Mouse (Mus musculus): ENCODE data around the gene Xkr7. TPM values are rescaled to one million over a fixed set of nuclear protein-coding genes. Genes with fewer than 3 reads are reported as not detected.

Gene Xkr7
- polyA plus RNA-seq, 1 experiment from 2014 or later = 1.5 TPM

- no peaks in the 10 kb centered on the region for H3K27me3 ChIP-seq
- no peaks in the 10 kb centered on the region for H3K4me1 ChIP-seq (replicated peaks)
- H3K4me2 ChIP-seq = no peak overlapping the region
- H3K9me3 ChIP-seq = no peaks in the 10 kb centered on the region
- no peak overlapping the region for H3K27ac ChIP-seq (replicated peaks)
- H3K36me3 ChIP-seq = no peaks in the 10 kb centered on the region
- no peak overlapping the region for H3K4me3 ChIP-seq
- ATAC-seq (ENCODE audit: low read depth) = no peak
- WGBS = 88% methylated on average over 4 of the region's 4 CpGs
- no peak overlapping the region for H3K9ac ChIP-seq
Measured at GRCm38 (mm10) chr2:153083824-153084223, 52.2 kb downstream of the Xkr7 start.

GRCm38 (mm10) chr2:153084261-153084976 is 52.8 kb downstream of the Xkr7 start:
- H3K36me3 ChIP-seq = no peaks in the 10 kb centered on the region
- H3K9ac ChIP-seq = no peak overlapping the region
- H3K4me2 ChIP-seq = no peak overlapping the region
- H3K4me1 ChIP-seq (replicated peaks) = no peaks in the 10 kb centered on the region
- H3K27ac ChIP-seq (replicated peaks) = no peak overlapping the region
- no peak for ATAC-seq (ENCODE audit: low read depth)
- no peaks in the 10 kb centered on the region for H3K27me3 ChIP-seq
- WGBS = 67% methylated on average over 7 of the region's 7 CpGs
- H3K4me3 ChIP-seq = no peak overlapping the region
- H3K9me3 ChIP-seq = no peaks in the 10 kb centered on the region

- WGBS = 92% methylated on average over 6 of the region's 6 CpGs
- Histone ChIP-seq H3K4me1 (replicated peaks) (no peaks in the 10 kb centered on the region), H3K4me3 (no peak overlapping the region), H3K4me2 (no peak overlapping the region), H3K36me3 (no peaks in the 10 kb centered on the region), H3K27ac (replicated peaks) (no peak overlapping the region), H3K9ac (no peak overlapping the region), H3K27me3 (no peaks in the 10 kb centered on the region), H3K9me3 (no peaks in the 10 kb centered on the region)
- ATAC-seq (ENCODE audit: low read depth) = no peak
Measured at GRCm38 (mm10) chr2:153085556-153085955, 53.9 kb downstream of the Xkr7 start.

GRCm38 (mm10) chr2:153086166-153086565 is 54.5 kb downstream of the Xkr7 start:
- whole genome bisulfite sequencing = 90% methylated on average over 4 of the region's 4 CpGs
- no peaks in the 10 kb centered on the region for H3K36me3 ChIP-seq
- no peak overlapping the region for H3K4me3 ChIP-seq
- H3K9ac ChIP-seq = no peak overlapping the region
- no peak overlapping the region for H3K4me2 ChIP-seq
- no peaks in the 10 kb centered on the region for H3K9me3 ChIP-seq
- H3K27me3 ChIP-seq = no peaks in the 10 kb centered on the region
- ATAC-seq (ENCODE audit: low read depth) = no peak
- no peak overlapping the region for H3K27ac ChIP-seq (replicated peaks)
- H3K4me1 ChIP-seq (replicated peaks) = no peaks in the 10 kb centered on the region

- no peaks in the 10 kb centered on the region for H3K9me3 ChIP-seq
- no peaks in the 10 kb centered on the region for H3K4me1 ChIP-seq (replicated peaks)
- H3K27me3 ChIP-seq = no peaks in the 10 kb centered on the region
- H3K4me2 ChIP-seq = no peak overlapping the region
- no peaks in the 10 kb centered on the region for H3K36me3 ChIP-seq
- no peak overlapping the region for H3K27ac ChIP-seq (replicated peaks)
- H3K9ac ChIP-seq = no peak overlapping the region
- H3K4me3 ChIP-seq = no peak overlapping the region
- WGBS = 91% methylated on average over 10 of the region's 10 CpGs
- no peak for ATAC-seq (ENCODE audit: low read depth)
Measured at GRCm38 (mm10) chr2:153087091-153087490, 55.4 kb downstream of the Xkr7 start.

- no peaks in the 10 kb centered on the region for H3K9me3 ChIP-seq
- no peak overlapping the region for H3K4me2 ChIP-seq
- H3K36me3 ChIP-seq = no peaks in the 10 kb centered on the region
- H3K9ac ChIP-seq = no peak overlapping the region
- no peak overlapping the region for H3K27ac ChIP-seq (replicated peaks)
- no peaks in the 10 kb centered on the region for H3K27me3 ChIP-seq
- H3K4me3 ChIP-seq = no peak overlapping the region
- ATAC-seq (ENCODE audit: low read depth) = no peak
- no peaks in the 10 kb centered on the region for H3K4me1 ChIP-seq (replicated peaks)
- WGBS = 57% methylated on average over 2 of the region's 2 CpGs
Measured at GRCm38 (mm10) chr2:153089316-153089715, 57.7 kb downstream of the Xkr7 start.

GRCm38 (mm10) chr2:153090551-153091165 is 59.0 kb downstream of the Xkr7 start:
- Histone ChIP-seq H3K36me3 (no peaks in the 10 kb centered on the region), H3K27me3 (no peaks in the 10 kb centered on the region), H3K27ac (replicated peaks) (no peak overlapping the region), H3K9ac (no peak overlapping the region), H3K4me1 (replicated peaks) (no peaks in the 10 kb centered on the region), H3K9me3 (no peaks in the 10 kb centered on the region), H3K4me3 (no peak overlapping the region), H3K4me2 (no peak overlapping the region)
- ATAC-seq (ENCODE audit: low read depth) = no peak
- WGBS = 45% methylated on average over 10 of the region's 10 CpGs

Other genes with a start within 250 kb of the Xkr7 start
- gene Bcl2l1, start 200.1 kb upstream of the Xkr7 start, polyA plus RNA-seq (2015; fragmentation: Nextera tagmentation; extraction: Ambion mirVana) = 151 and 153 TPM in 2 replicates
- 15.1 and 21.3 TPM in 2 replicates for gene Tpx2, start 183.9 kb upstream of the Xkr7 start, polyA plus RNA-seq (2015; fragmentation: Nextera tagmentation; extraction: Ambion mirVana)
- not detected in 2 replicates for gene Mylk2, start 120.5 kb upstream of the Xkr7 start, polyA plus RNA-seq (2015; fragmentation: Nextera tagmentation; extraction: Ambion mirVana)
- 3.5 and 3.6 TPM in 2 replicates for gene Foxs1, start 98.6 kb upstream of the Xkr7 start, polyA plus RNA-seq (2015; fragmentation: Nextera tagmentation; extraction: Ambion mirVana)
- 7.8 and 9.9 TPM in 2 replicates for gene Dusp15, start 80.2 kb upstream of the Xkr7 start, polyA plus RNA-seq (2015; fragmentation: Nextera tagmentation; extraction: Ambion mirVana)
- gene Ttll9, start 69.4 kb upstream of the Xkr7 start, polyA plus RNA-seq (2015; fragmentation: Nextera tagmentation; extraction: Ambion mirVana) = 4.3 and 4.9 TPM in 2 replicates
- 192 and 206 TPM in 2 replicates for gene Pdrg1, start 16.4 kb upstream of the Xkr7 start, polyA plus RNA-seq (2015; fragmentation: Nextera tagmentation; extraction: Ambion mirVana)
- 2.4 and 3.4 TPM in 2 replicates for gene Ccm2l, start 34.1 kb downstream of the Xkr7 start, polyA plus RNA-seq (2015; fragmentation: Nextera tagmentation; extraction: Ambion mirVana)
- 2.3 and 3.1 TPM in 2 replicates for gene Hck, start 76.6 kb downstream of the Xkr7 start, polyA plus RNA-seq (2015; fragmentation: Nextera tagmentation; extraction: Ambion mirVana)
- 69.7 and 81.7 TPM in 2 replicates for gene Tm9sf4, start 129.5 kb downstream of the Xkr7 start, polyA plus RNA-seq (2015; fragmentation: Nextera tagmentation; extraction: Ambion mirVana)
- gene Tspyl3, start 193.6 kb downstream of the Xkr7 start, polyA plus RNA-seq (2015; fragmentation: Nextera tagmentation; extraction: Ambion mirVana) = 20.8 and 21.1 TPM in 2 replicates
- 7.1 and 8.3 TPM in 2 replicates for gene Plagl2, start 209.6 kb downstream of the Xkr7 start, polyA plus RNA-seq (2015; fragmentation: Nextera tagmentation; extraction: Ambion mirVana)
- gene Pofut1, start 209.7 kb downstream of the Xkr7 start, polyA plus RNA-seq (2015; fragmentation: Nextera tagmentation; extraction: Ambion mirVana) = 4.9 and 5.5 TPM in 2 replicates